Mouse (Mus musculus): ENCODE measurements around the gene Pgm5. TPM values are rescaled to one million over a fixed set of nuclear protein-coding genes. Genes with fewer than 3 reads are reported as not detected.

Pgm5 gene
- 5.0 and 5.3 TPM in 2 replicates for polyA plus RNA-seq (2015; fragmentation: Nextera tagmentation; extraction: Ambion mirVana)

- 1% methylated on average over 39 of the region's 39 CpGs for whole genome bisulfite sequencing
These were observed at the start of gene Pgm5 for GRCm38 (mm10) chr19:24861612-24862451. Gene Pgm5 (minus strand): TSS chr19:24861855.

GRCm38 (mm10) chr19:24908385-24909155 lies 46.9 kb upstream of the Pgm5 start:
- Histone ChIP-seq H3K27ac (replicated peaks) (no peak overlapping the region), H3K9ac (no peak overlapping the region), H3K4me3 (no peak overlapping the region), H3K4me2 (no peak overlapping the region), H3K9me3 (no peaks in the 10 kb centered on the region), H3K27me3 (replicated peaks) (peaks cover 27% of the 10 kb centered on the region), H3K4me1 (no peaks in the 10 kb centered on the region), H3K36me3 (no peaks in the 10 kb centered on the region)
- 76% methylated on average over 3 of the region's 3 CpGs for WGBS
- no peak for ATAC-seq (ENCODE audit: extremely low read depth, insufficient number of reproducible peaks, low FRiP score, low TSS enrichment)

More at GRCm38 (mm10) chr19:24861612-24862451, at the start of gene Pgm5:
- Histone ChIP-seq H3K9ac (peak within 1 kb of the TSS; percentile 91), H3K4me1 (peaks cover 29% of the 10 kb centered on the region), H3K27ac (replicated peaks) (peak within 1 kb of the TSS; percentile 97), H3K4me2 (peak within 1 kb of the TSS; percentile 75), H3K27me3 (replicated peaks) (0 out of 2 replicates have a peak, but pooled peaks cover 10% of the 10 kb centered on the region), H3K36me3 (no peaks in the 10 kb centered on the region), H3K9me3 (no peaks in the 10 kb centered on the region), H3K4me3 (peak within 1 kb of the TSS; percentile 75)
- ATAC-seq (ENCODE audit: extremely low read depth, insufficient number of reproducible peaks, low FRiP score, low TSS enrichment): peak; percentile 72; the same call in 1 of the 2 replicates

- H3K9me3 ChIP-seq: no peaks in the 10 kb centered on the region
- peaks cover 36% of the 10 kb centered on the region for H3K27me3 ChIP-seq (replicated peaks)
- no peaks in the 10 kb centered on the region for H3K4me1 ChIP-seq
- no peak overlapping the region for H3K4me3 ChIP-seq
- no peak overlapping the region for H3K4me2 ChIP-seq
- no peaks in the 10 kb centered on the region for H3K36me3 ChIP-seq
- H3K27ac ChIP-seq (replicated peaks): no peak overlapping the region
- WGBS: 75% methylated on average over 6 of the region's 6 CpGs
- no peak for ATAC-seq (ENCODE audit: extremely low read depth, insufficient number of reproducible peaks, low FRiP score, low TSS enrichment)
- H3K9ac ChIP-seq: no peak overlapping the region
These were observed 46.0 kb upstream of the Pgm5 start for GRCm38 (mm10) chr19:24907655-24908054.

GRCm38 (mm10) chr19:24902821-24903220 lies 41.2 kb upstream of the Pgm5 start:
- Histone ChIP-seq H3K9ac (no peak overlapping the region), H3K27ac (replicated peaks) (no peak overlapping the region), H3K9me3 (no peaks in the 10 kb centered on the region), H3K4me1 (peaks cover 19% of the 10 kb centered on the region), H3K4me2 (no peak overlapping the region), H3K4me3 (no peak overlapping the region), H3K36me3 (no peaks in the 10 kb centered on the region), H3K27me3 (replicated peaks) (peaks cover 82% of the 10 kb centered on the region)
- 42% methylated on average over 2 of the region's 2 CpGs for WGBS
- no peak for ATAC-seq (ENCODE audit: extremely low read depth, insufficient number of reproducible peaks, low FRiP score, low TSS enrichment)

- H3K9me3 ChIP-seq: no peaks in the 10 kb centered on the region
- no peak for ATAC-seq (ENCODE audit: extremely low read depth, insufficient number of reproducible peaks, low FRiP score, low TSS enrichment)
- 7% methylated on average over 2 of the region's 2 CpGs for WGBS
- H3K9ac ChIP-seq: no peak overlapping the region
- no peak overlapping the region for H3K4me2 ChIP-seq
- H3K4me1 ChIP-seq: peaks cover 24% of the 10 kb centered on the region
- no peak overlapping the region for H3K27ac ChIP-seq (replicated peaks)
- no peak overlapping the region for H3K4me3 ChIP-seq
- H3K27me3 ChIP-seq (replicated peaks): peaks cover 87% of the 10 kb centered on the region
- no peaks in the 10 kb centered on the region for H3K36me3 ChIP-seq
These were observed 40.6 kb upstream of the Pgm5 start for GRCm38 (mm10) chr19:24902256-24902655.

GRCm38 (mm10) chr19:24901666-24902065 lies 40.0 kb upstream of the Pgm5 start:
- Histone ChIP-seq H3K4me1 (peaks cover 28% of the 10 kb centered on the region), H3K36me3 (no peaks in the 10 kb centered on the region), H3K9me3 (no peaks in the 10 kb centered on the region), H3K27ac (replicated peaks) (no peak overlapping the region), H3K9ac (no peak overlapping the region), H3K4me2 (no peak overlapping the region), H3K4me3 (no peak overlapping the region), H3K27me3 (replicated peaks) (peaks cover 91% of the 10 kb centered on the region)
- no peak for ATAC-seq (ENCODE audit: extremely low read depth, insufficient number of reproducible peaks, low FRiP score, low TSS enrichment)
- WGBS: 18% methylated on average over 3 of the region's 3 CpGs

- no peaks in the 10 kb centered on the region for H3K36me3 ChIP-seq
- no peak for ATAC-seq (ENCODE audit: extremely low read depth, insufficient number of reproducible peaks, low FRiP score, low TSS enrichment)
- no peaks in the 10 kb centered on the region for H3K9me3 ChIP-seq
- peak within 1 kb of the TSS; percentile 41; the same call in 1 of the 2 replicates for H3K9ac ChIP-seq
- H3K4me2 ChIP-seq: peak within 1 kb of the TSS; percentile 85
- H3K27me3 ChIP-seq (replicated peaks): peaks cover 96% of the 10 kb centered on the region
- H3K27ac ChIP-seq (replicated peaks): no peak within 1 kb of the TSS
- 1% methylated on average over 27 of the region's 27 CpGs for WGBS
- H3K4me1 ChIP-seq: peaks cover 28% of the 10 kb centered on the region
- H3K4me3 ChIP-seq: peak within 1 kb of the TSS; percentile 57
These were observed 39.0 kb upstream of the Pgm5 start, which contains the start of gene Foxd4 for GRCm38 (mm10) chr19:24900581-24901220. Gene Foxd4 (minus strand): TSS chr19:24901197.

GRCm38 (mm10) chr19:24899578-24900544 lies 38.2 kb upstream of the Pgm5 start:
- Histone ChIP-seq H3K9ac (peak overlapping the region; percentile 41; the same call in 1 of the 2 replicates), H3K36me3 (no peaks in the 10 kb centered on the region), H3K4me1 (peaks cover 28% of the 10 kb centered on the region), H3K9me3 (no peaks in the 10 kb centered on the region), H3K4me2 (peak overlapping the region; percentile 85), H3K4me3 (peak overlapping the region; percentile 57), H3K27ac (replicated peaks) (no peak overlapping the region), H3K27me3 (replicated peaks) (peaks cover 95% of the 10 kb centered on the region)
- under 1% methylated on average over 84 of the region's 84 CpGs for WGBS
- ATAC-seq (ENCODE audit: extremely low read depth, insufficient number of reproducible peaks, low FRiP score, low TSS enrichment): no peak

- no peak overlapping the region for H3K9ac ChIP-seq
- ATAC-seq (ENCODE audit: extremely low read depth, insufficient number of reproducible peaks, low FRiP score, low TSS enrichment): no peak
- 4% methylated on average over 34 of the region's 34 CpGs for WGBS
- H3K36me3 ChIP-seq: no peaks in the 10 kb centered on the region
- peaks cover 28% of the 10 kb centered on the region for H3K4me1 ChIP-seq
- H3K4me2 ChIP-seq: peak overlapping the region; percentile 85
- peaks cover 87% of the 10 kb centered on the region for H3K27me3 ChIP-seq (replicated peaks)
- no peaks in the 10 kb centered on the region for H3K9me3 ChIP-seq
- H3K27ac ChIP-seq (replicated peaks): no peak overlapping the region
- peak overlapping the region; percentile 57 for H3K4me3 ChIP-seq
These were observed 37.3 kb upstream of the Pgm5 start for GRCm38 (mm10) chr19:24898737-24899577.
